Mouse (Mus musculus) kidney, postnatal 14 days (tissue): ENCODE data around the gene Gm20481.
A peak's percentile ranks its signal among the peaks of the same experiment; 100 is the strongest.
"Not testable (repeated sequence)": the region's sequence is repeated elsewhere in the genome, so short reads cannot be mapped to it uniquely, and the experiment has no call there.

ENCODE experiments used
- DNase-seq: peaks from one replicate; pipeline ENCODE4 v3.0.0; 2022; ENCODE audit warnings: mixed read lengths

Gm20481 gene

DNA sequence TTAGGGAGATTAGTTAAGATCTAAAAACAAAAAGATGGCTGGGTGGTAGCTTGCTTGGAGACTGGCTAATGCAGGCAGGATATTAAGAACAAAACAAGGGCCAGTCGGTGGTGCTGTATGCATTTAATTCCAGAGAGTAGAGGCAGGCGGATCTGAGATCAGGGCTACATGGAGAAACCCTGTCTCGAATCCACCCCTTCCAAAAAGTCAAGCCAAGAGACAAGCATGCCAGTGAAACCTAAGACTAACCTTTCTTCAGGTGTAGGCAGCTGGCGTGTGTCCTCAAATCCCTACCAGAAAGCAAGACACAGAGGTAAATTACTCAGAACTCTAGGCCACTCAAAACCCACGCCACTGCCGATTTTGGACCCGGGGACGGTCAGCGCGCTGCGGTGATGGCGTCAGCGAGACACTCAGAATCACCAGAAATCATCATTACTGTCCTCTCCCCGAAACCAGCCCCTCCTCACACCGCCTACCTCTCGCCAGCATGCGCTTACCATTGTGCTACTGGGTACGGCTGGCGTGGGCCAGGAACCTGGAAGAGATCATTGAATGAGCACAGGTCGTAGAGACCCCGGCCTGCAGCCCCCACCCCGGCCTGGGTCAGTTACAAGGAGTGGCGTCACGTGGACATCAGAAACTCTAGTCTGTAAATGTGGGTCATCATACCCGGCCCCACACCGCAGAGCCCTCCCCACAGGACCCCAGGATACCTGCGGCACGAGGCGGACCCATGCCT is 17.9 kb upstream of the Gm20481 start:
- DNase-seq: no peak

DNA sequence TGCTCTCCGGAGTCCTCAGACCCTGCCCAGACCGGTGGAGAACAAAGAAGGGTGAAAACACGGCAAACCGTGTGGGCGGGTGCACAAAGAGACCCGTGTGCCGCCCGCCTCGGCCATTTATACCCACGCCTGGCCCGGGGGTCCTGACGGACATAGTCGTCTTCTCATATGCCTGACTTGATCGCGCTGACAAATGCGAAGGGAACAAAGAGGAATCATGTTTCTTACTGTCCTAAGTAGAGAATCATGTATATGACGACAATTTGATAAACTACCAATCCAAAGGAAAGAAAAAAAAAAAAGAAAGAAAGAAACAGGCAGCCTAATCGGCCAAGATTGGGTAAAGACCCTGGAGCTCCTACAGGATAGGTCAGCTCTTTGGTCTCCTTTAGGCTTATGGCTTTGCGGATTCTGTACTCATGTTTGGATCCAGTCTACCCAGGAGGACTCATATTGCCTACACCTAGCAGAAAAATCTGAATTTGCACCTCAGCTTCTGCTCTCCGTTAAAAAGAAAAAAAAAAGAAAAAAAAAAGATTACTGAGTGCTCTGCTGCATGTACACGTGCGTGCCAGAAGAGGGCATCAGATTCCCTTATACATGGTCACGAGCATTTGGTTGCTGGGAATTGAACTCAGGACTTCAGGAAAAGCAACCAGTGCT is 17.2 kb upstream of the Gm20481 start:
- peak; percentile 86 for DNase-seq

DNA sequence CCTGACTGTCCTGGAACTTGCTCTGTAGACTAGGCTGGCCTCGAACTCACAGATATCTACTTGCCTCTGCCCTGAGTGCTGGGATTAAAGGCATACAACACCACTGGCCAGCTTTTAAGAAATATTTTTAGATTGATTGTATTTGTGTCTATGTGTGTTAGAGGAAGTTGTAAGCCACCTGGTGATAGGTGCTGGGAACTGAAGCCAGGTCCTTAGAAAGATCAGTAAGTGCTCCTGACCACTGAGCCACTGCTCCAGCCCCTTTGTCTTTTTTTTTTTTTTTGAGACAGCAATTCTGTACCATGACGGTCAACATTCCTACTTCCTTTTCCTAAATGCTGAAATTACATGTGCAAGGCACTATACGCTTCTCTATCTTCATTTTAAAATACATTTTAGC is 16.5 kb upstream of the Gm20481 start:
- DNase-seq: no peak

DNA sequence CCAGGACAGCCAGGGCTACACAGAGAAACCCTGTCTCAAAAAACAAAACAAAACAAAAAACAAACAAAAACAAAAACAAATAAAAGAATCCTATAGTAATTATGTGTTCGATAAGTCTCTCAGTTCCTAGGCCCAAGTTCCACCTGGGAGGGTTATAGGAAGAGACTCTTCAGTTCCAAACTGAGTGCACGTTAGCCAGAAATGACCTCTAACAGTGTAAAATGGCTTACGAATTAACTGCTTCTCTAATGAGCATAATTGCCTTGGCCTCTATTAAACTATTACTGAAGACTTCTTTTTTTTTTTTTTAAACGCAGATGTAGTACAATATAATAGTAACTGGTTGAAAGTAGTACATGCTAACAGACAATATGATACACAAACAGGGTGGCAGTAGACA is 15.8 kb upstream of the Gm20481 start:
- DNase-seq: peak; percentile 34

DNA sequence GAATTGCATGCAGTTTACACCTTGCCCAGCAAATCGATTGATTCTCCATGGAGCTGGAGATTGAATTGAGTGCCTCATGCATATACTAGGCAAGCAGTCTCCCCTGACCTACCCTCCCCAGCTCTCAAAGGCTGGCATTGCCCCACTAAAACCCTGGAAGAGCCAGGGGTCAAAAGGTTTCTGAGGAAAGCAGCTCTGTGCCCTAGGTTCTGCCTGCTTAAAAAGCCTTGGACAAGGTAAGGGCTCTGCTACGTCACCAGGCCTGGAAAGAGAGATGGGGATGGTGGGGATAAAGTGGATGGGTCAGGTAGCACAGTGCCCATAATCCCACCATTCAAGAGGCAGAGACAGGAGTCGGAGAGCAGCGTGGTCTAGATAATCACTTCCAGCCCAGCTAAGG is 14.9 kb upstream of the Gm20481 start:
- no peak for DNase-seq

DNA sequence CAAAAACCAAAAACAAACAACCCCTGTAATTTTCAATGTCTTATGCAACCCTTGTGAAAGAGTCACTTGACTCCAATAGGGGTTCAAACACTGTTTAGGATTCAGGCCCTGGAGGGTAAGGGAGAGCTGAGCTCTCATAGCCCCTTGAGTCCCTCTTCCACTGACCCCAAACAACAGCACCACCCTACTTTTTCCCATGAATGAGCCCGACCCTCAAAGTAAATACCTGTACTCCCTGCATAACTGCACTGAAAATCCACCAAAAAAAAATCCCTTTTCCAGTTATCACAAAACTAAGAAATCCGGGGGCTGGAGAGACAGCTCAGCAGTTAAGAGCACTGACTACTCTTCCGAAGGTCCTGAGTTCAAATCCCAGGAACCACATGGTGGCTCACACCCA is 13.8 kb upstream of the Gm20481 start:
- DNase-seq: no peak

DNA sequence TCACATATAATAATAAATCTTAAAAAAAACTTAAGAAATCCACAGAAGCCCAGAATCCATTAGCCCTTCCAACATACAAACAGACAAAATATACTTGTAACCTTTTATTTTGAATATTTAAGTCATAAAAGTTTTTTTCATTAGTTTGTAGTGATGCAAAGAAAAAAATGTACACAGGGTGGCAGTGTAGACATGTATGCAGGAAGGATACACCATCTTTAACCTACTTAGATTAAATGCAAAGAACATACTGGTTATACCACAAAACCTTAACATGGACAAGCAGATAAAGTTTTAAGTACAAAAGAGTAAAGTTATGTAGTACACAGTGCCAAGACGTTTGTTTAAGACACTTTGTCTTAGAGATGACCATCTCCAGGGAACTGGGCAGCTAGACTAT is 13.4 kb upstream of the Gm20481 start:
- no peak for DNase-seq

DNA sequence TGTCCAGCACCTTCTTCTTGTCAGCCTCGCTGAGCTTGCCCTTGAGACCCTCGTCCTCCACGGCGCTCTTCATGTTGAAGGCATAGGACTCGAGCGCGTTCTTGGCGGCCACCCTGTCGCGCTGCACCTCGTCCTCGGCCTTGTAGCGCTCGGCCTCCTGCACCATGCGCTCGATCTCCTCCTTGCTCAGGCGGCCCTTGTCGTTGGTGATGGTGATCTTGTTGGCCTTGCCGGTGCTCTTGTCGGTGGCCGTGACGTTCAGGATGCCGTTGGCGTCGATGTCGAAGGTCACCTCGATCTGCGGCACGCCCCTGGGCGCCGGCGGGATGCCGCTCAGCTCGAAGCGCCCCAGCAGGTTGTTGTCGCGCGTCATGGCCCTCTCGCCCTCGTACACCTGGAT is 12.4 kb upstream of the Gm20481 start:
- not testable (repeated sequence) for DNase-seq

DNA sequence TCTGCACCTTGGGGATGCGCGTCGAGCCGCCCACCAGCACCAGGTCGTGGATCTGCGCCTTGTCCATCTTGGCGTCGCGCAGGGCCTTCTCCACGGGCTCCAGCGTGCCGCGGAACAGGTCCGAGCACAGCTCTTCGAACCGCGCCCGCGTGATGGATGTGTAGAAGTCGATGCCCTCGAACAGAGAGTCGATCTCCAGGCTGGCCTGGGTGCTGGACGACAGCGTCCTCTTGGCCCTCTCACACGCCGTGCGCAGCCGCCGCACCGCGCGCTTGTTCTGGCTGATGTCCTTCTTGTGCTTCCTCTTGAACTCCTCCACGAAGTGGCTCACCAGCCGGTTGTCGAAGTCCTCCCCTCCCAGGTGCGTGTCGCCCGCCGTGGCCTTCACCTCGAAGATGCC is 11.7 kb upstream of the Gm20481 start:
- DNase-seq: not testable (repeated sequence)

DNA sequence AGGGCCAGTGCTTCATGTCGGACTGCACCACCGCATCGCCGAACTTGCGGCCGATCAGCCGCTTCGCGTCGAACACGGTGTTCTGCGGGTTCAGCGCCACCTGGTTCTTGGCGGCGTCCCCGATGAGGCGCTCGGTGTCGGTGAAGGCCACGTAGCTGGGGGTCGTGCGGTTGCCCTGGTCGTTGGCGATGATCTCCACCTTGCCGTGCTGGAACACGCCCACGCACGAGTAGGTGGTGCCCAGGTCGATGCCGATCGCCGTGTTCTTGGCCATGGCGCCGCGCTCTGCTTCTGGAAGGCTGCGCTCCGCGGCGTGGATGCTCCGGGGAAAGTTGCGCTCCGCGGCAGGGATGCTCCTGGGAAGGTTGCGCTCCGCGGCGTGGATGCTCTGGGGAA is 11.0 kb upstream of the Gm20481 start:
- DNase-seq: not testable (repeated sequence)

DNA sequence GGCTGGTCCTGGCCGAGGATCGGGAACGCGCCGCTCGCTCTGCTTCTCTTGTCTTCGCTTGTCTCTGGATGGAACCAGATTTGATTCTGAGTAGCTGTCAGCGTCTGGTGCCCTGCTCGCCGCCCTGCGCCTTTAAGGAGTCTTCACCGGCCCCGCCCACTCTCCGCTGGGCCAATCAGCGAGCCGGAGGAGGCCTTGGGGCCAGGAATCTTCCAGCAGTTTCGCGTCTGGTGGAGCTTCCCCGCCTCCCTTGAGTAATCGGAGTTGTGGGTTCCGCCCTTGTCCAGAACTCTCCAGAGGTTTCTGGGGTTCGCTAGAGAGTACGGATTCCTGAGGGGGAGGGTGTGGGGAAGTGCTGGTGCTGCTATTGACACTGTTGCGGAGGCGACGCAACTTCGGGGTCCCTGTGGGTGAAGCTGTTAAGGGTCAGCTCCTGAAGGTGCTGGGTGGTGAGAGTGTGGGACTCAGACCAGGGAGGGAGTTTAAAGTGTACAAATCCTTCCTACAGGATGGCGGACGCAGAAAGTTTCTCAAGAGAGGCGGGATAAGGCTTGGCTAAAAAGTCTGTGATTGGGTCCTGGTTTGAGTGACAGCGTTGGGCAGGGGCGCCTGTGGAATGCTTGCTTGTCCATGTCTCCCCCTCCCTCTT is 10.5 kb upstream of the Gm20481 start, which contains the start of gene Hspa1b:
Gene Hspa1b, minus strand, starts transcription at position 109 of the 649 bp plus-strand sequence.
- peak; percentile 92 for DNase-seq

DNA sequence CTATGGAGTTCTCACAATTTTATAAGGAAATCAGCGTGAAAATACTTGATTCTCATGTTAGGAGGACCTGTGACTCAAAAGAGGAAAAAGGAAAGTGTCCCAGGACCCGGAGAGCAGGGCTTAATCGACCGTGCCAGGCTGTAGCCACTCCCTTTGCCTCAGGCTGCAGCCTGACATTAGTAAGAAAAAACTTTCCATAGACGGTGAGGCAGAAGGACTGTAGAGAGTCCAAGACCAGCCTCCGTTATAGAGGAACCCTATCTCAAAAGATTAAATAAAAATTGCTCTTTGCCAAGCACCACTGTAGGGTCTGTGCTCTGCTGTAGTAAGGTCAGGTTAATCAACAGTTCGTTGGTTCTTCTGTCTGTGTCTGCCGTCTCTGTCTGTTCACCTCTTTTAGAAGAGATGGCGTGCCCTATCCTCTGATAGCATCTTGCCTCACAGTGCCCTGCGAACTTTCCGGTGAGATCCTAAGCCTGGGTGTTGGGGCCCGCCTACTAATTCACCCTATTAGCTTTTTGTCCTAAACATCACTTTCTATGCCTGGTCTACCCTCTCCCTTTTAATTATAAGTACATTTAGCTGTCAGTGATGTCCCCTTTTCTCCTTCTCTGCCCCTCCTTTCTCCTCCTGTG is 9.7 kb upstream of the Gm20481 start:
- DNase-seq: peak; percentile 76

DNA sequence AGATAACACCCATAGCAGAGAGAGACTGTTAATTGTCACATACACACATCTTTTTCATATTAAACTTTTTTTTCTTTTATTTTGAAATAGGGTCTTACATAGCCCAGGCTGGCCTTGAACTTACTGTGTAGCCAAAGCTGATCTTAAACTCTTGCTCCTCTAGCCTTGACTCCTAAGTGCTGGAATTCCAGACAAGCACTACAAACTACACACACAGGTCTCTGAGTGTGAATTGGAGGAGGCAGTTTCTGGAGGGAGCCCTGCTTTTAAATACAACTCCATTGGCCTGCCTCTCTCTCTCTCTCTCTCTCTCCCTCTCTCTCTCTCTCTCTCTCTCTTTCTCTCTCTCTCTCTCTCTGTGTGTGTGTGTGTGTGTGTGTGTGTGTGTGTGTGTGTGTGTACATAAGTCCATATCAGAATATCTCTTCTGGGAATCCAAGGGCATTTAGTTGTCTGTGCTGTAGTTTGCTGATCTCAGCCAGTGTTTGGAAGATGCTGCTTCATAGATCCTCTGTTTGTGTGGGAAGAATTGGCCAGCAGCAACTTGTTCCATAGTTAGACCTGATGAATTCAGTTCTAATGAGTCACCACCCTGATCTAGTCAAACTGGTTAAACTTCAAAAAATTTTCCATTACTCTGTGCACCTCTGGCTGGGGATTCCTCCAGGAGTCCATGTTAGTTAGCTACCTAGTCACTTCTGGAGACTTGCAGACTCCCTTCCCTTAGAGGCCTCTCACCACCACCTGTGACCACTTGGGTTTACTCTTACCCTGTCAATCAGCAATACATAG is 8.8 kb upstream of the Gm20481 start:
- DNase-seq: peak; percentile 46

DNA sequence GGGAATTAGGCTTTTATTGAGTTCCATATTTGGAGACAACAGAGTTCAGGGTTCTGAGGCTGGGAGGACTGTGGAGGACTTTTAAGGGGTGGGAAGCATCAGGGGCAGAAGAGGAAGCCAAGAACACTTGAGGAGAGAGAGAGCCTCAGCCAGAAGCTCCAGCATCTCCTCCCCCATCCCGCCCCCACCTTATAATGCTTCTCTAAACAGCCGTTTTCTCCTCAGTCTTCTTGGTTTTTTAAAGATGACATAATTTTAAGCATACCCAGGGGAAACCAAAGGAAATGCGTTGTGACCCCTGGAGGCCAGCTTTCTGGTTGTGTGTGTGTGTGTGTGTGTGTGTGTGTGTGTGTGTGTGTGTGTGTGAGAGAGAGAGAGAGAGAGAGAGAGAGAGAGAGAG is 7.6 kb upstream of the Gm20481 start:
- DNase-seq: peak; percentile 59

DNA sequence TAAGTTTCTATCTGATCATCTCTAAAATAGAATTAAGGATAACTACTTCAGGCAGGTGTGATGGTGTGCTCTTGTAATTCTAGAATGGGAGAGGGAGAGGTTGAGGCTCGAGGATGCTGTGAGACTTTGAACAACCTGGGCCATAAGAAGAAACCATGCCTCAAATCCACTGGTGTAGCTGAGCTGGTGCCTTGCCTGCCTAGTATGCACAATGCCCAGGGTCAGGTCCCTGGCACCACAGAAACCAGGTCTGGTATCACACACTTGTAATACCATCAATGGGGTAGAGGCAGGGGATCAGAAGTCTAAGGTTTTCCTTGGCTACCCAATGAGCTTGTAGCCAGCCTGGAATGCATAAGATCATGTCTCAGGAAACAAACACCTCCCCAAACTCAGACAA is 6.9 kb upstream of the Gm20481 start:
- DNase-seq: no peak

DNA sequence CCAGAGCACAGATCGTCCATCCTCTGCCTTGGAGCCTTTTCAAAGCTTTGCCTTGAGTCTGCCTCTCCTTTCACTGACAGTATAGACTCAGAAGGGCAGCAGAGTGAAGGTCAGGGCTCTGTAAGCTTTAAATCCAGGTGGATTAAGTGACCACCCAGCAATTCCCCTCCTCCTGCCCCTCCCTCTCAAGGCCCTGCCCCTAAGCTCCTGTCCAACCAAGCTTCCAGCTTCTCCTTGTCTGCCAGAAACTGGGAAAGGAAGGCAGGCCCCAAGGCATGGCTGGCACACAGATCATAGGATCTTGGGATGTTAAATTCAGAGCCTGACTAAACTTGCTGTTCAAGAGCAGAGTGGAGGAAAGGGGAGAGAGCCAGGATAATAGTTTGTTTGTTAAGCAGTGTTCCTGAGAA is 5.1 kb upstream of the Gm20481 start:
- DNase-seq: peak; percentile 65

DNA sequence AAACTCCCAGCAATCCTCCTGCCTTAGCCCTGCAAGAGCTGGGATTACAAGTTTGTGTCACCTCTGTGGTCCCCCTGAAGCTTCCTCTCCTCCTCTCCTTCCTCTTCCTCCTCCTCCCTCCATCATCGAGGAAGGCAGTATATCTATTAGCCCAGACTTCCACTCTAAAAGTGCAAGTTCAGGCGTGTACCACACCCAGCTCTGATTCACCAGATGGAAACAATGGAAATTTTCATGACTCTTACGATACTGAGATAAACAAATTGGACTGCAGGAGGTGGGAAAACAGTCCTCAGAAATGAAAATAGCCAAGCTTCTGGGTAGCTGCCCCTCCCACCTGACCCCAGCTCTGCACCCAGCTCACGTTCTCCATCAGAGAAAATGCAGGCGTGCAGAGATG is 4.1 kb upstream of the Gm20481 start:
- no peak for DNase-seq

DNA sequence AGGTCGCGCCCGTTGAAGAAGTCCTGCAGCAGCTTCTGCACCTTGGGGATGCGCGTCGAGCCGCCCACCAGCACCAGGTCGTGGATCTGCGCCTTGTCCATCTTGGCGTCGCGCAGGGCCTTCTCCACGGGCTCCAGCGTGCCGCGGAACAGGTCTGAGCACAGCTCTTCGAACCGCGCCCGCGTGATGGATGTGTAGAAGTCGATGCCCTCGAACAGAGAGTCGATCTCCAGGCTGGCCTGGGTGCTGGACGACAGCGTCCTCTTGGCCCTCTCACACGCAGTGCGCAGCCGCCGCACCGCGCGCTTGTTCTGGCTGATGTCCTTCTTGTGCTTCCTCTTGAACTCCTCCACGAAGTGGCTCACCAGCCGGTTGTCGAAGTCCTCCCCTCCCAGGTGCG is 1.1 kb downstream of the Gm20481 start:
- DNase-seq: not testable (repeated sequence)

DNA sequence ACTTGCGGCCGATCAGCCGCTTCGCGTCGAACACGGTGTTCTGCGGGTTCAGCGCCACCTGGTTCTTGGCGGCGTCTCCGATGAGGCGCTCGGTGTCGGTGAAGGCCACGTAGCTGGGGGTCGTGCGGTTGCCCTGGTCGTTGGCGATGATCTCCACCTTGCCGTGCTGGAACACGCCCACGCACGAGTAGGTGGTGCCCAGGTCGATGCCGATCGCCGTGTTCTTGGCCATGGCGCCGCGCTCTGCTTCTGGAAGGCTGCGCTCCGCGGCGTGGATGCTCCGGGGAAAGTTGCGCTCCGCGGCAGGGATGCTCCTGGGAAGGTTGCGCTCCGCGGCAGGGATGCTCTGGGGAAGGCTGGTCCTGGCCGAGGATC is 2.0 kb downstream of the Gm20481 start:
- not testable (repeated sequence) for DNase-seq

DNA sequence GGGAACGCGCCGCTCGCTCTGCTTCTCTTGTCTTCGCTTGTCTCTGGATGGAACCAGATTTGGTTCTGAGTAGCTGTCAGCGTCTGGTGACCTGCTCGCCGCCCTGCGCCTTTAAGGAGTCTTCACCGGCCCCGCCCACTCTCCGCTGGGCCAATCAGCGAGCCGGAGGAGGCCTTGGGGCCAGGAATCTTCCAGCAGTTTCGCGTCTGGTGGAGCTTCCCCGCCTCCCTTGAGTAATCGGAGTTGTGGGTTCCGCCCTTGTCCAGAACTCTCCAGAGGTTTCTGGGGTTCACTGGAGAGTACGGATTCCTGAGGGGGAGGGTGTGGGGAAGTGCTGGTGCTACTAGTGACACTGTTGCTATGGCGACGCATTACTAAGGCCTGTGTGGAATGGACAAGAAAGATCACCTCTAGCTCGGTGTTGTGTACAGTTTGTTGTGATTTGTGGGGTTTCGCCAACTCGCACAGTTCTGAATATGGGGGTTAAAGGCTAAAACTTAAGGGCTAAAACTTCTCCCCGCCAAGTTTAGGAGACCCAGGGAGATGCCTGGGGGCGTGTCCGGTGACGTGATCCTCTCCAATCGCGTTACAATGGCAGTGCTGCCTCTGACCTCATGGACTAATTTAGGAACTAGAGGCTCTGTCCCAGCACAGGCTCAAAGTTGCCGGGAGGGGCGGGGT is 2.5 kb downstream of the Gm20481 start, which contains the start of the genes Hspa1a and Hspa1l:
Gene Hspa1a, minus strand, starts transcription at position 88 of the 681 bp plus-strand sequence.
Gene Hspa1l, plus strand, starts transcription at position 635 of the 681 bp plus-strand sequence.
- DNase-seq: peak; percentile 91

DNA sequence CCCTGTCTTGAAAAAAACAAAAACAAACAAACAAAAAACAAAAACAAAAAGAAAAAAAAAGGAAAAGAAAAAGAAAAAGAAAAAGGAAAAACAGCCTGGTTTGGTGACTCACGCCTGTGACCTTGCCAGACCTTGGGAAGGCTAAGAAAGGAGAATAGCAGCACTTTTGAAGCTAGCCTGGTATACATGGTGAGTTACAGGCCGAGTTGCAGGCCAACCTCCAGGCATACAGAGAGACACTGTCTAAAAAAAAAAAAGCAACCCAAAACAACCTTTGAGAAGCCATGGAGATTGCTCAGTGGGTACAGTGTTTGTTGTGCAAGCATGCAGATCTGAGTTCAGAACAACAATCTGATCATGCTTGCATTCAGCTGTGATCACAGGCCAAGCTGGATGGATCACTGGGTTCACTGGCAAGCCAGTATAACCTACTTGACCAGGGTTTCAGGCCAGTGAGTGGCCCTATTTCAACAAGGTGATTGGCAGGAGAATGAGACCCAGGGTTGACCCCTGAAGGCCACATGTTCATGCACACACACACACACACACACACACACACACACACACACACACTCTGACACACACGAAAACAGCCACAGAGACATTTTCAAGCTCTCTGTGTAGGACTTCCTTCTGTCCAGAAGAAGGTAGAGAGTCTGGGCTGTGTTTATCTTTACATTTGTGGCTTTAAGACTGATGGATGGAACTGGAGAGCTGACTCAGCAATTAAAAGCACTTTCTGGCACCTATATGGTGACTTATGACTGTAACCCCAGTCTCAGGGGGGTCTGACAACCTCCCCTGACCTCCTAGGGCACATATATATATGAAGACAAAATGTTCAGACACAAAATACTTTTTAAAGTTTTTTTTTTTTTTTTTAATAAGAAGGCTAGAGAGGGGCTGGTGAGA is 6.1 kb downstream of the Gm20481 start:
- DNase-seq: no peak
